Mouse (Mus musculus) ES-Bruce4 (cell line): ENCODE results near the gene Rapgef1. TPM values are rescaled to one million over a fixed set of nuclear protein-coding genes. Genes with fewer than 3 reads are reported as not detected.

Source experiments
- H3K27ac ChIP-seq: 2 replicates; pipeline ENCODE4 v1.5.1; 2012; ENCODE audit warnings: low read length, inconsistent platforms; ENCODE audit not compliant: insufficient read depth
- H3K27me3 ChIP-seq: 2 replicates; pipeline ENCODE4 v1.6.1; 2012; ENCODE audit warnings: mild to moderate bottlenecking, low read length, inconsistent platforms; ENCODE audit not compliant: control insufficient read depth, poor library complexity, insufficient read depth, severe bottlenecking
- H3K36me3 ChIP-seq: 2 replicates; pipeline ENCODE4 v1.6.1; 2012; ENCODE audit warnings: inconsistent platforms, mild to moderate bottlenecking, low read length, moderate library complexity; ENCODE audit not compliant: control insufficient read depth, poor library complexity, insufficient read depth, severe bottlenecking
- H3K4me1 ChIP-seq: one replicate; pipeline ENCODE4 v1.8.1; 2011; ENCODE audit warnings: low read length; ENCODE audit not compliant: control insufficient read depth, insufficient read depth
- H3K4me3 ChIP-seq: 2 replicates; pipeline ENCODE4 v1.5.1; 2011; ENCODE audit warnings: low read depth, mild to moderate bottlenecking, low read length
- H3K9ac ChIP-seq: 2 replicates; pipeline ENCODE4 v1.6.1; 2012; ENCODE audit warnings: low read depth, mild to moderate bottlenecking, inconsistent platforms; ENCODE audit not compliant: poor library complexity, severe bottlenecking
- H3K9me3 ChIP-seq: replicated peaks from 2 replicates; pipeline ENCODE4 v1.6.1; 2012; ENCODE audit warnings: mild to moderate bottlenecking, low read length, inconsistent platforms; ENCODE audit not compliant: control insufficient read depth, poor library complexity, insufficient read depth, severe bottlenecking
- CTCF ChIP-seq: IDR thresholded peaks from one replicate; pipeline ENCODE4 v1.8.1; 2011; ENCODE audit warnings: low read depth, low read length
- EP300 ChIP-seq: IDR thresholded peaks from 2 replicates; pipeline ENCODE4 v1.6.1; 2011; ENCODE audit warnings: low read depth, low read length; ENCODE audit not compliant: insufficient read depth
- POLR2A ChIP-seq: IDR thresholded peaks from one replicate; pipeline ENCODE4 v1.8.1; 2011; ENCODE audit warnings: low read length; ENCODE audit not compliant: insufficient read depth
- polyA plus RNA-seq: library from polyadenylated mRNA; stranded (reverse); fragments of >200 nt; gene quantifications from 2 replicates; pipeline ENCODE4 v1.2.4, GENCODE M21; 2011; ENCODE audit warnings: low read depth; ENCODE audit not compliant: missing spikeins, insufficient read depth, insufficient read length

Gene Rapgef1
- polyA plus RNA-seq, result 35.0 and 37.0 TPM in 2 replicates

DNA sequence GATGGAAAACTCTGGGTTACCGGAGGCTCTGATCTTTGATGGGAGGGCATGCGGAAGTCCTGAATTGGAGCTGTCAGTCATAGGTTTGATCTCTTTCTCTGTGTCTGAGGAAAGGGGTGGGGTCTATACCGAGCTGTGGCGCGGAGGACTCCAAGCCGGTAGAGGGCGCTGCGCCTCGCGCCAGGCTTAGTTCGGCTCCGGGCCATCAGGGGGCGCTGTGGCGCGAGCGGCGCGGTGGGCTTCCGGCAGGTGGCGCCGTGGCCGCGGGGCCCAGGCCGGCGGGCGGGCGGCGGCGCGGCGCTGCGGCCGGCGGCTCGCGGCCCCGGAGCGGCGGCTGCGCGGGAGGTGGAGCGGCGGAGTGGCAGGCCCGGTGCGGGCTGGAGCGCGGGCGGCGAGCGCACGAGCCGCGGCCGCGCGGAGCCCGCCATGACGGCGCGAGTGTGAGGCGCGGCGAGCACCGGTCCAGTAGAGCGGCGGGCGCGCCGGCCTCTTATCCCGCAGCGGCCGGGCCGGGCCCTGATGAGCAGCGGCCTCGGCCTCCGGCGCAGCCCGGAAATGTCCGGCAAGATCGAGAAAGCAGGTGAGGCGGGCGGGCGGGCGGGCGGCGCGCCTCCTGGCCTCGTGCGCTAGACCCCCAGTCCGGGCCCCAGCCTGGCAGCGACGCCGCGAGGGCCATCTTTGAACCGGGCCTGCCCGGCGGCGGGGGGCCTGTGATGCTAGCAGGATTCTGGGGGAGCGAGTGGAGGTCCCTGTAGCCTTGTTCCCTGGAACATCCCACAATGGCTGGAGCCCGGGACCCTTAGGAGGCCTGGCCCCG lies at the start of gene Rapgef1:
Gene Rapgef1 (plus strand): TSS at position 237 of the 817 bp plus-strand sequence.
- H3K9ac ChIP-seq, result peak within 1 kb of the TSS; percentile 95
- no peaks in the 10 kb centered on the region for H3K9me3 ChIP-seq
- peak within 1 kb of the TSS; percentile 95 for H3K4me3 ChIP-seq
- H3K27me3 ChIP-seq, result no peaks in the 10 kb centered on the region; the same call in 1 of the 2 replicates
- peak; percentile 70 for TF ChIP-seq EP300
- peak; percentile 99 for TF ChIP-seq CTCF
- no peak for TF ChIP-seq POLR2A
- H3K27ac ChIP-seq, result peak within 1 kb of the TSS; percentile 53
- H3K36me3 ChIP-seq, result no peaks in the 10 kb centered on the region
- peaks cover 14% of the 10 kb centered on the region for H3K4me1 ChIP-seq

DNA sequence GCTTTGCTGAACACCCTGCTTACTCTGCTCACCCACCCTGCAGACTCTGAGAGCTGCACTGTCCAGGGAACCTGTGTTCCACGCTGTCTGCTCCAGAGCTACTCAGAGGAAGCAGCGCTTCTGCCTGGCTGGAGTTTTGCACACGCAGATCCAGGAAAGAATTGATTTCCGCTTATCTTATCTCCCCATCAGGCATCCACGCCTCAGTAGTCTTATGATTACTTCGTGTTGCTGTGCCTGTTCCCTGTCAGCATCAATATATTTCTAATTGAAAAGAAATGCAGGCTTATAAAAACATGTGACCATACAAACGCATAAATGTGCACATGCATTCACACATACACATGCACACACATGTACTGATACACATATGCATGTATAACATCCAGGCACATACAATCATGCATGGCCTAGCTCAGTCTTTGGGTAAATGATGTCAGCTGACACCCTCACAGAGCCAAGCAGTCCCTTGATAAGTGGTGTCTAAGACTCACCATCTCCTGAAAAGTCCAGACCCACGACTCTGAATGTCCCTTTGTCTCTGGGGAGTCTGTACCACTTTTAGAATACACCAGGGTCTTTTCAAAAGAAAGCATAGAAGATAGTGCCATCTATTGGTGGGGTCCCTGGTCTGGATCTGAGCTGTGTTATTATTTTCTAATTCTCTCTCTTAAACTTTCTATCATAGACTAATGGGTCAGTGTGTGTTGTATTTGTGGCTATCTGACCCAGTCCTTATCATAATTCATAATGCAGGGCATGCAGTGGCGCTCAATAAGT lies 47.4 kb upstream of the Rapgef1 start:
- H3K9ac ChIP-seq, result no peak overlapping the region
- H3K27me3 ChIP-seq, result no peaks in the 10 kb centered on the region
- H3K36me3 ChIP-seq, result no peaks in the 10 kb centered on the region
- TF ChIP-seq POLR2A (no peak), CTCF (no peak), EP300 (no peak)
- H3K4me1 ChIP-seq, result peaks cover 9% of the 10 kb centered on the region
- H3K4me3 ChIP-seq, result no peak overlapping the region
- no peak overlapping the region for H3K27ac ChIP-seq
- no peaks in the 10 kb centered on the region for H3K9me3 ChIP-seq

DNA sequence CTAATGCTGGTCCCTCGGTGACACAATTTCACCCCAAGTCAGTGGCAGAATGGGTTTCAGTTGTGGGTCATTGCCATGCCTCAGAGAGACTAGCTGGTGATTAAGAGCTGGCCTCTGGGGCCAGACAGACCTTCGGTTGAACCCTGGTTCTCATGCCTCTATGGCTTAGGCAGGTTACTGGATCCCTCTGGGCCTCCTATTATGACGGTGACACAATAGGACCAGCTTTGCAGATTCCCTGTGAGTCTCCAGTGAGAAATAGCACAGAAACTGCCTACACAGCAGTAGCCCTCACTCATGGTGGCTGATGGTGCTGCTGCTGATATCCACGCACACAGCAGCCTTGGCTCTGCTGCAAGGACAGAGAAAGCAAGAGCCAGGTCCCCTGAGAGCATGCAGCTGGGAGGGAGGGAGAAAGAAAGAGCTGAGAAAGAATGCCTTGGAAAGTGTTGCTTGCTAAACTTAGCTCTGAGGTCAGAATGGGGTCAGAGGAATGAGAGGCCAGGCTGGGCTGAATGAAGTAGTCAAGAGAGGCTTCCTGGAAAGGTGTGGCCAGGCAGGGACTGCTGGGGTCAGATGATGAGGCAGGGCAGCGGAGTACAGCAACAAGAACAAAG lies 46.6 kb upstream of the Rapgef1 start:
- H3K27me3 ChIP-seq, result no peaks in the 10 kb centered on the region
- H3K9ac ChIP-seq, result no peak overlapping the region
- H3K36me3 ChIP-seq, result no peaks in the 10 kb centered on the region
- no peaks in the 10 kb centered on the region for H3K9me3 ChIP-seq
- H3K4me3 ChIP-seq, result no peak overlapping the region
- TF ChIP-seq CTCF (no peak), EP300 (peak; percentile 88)
- H3K27ac ChIP-seq, result peak overlapping the region; percentile 46; the same call in 1 of the 2 replicates
- peaks cover 9% of the 10 kb centered on the region for H3K4me1 ChIP-seq

DNA sequence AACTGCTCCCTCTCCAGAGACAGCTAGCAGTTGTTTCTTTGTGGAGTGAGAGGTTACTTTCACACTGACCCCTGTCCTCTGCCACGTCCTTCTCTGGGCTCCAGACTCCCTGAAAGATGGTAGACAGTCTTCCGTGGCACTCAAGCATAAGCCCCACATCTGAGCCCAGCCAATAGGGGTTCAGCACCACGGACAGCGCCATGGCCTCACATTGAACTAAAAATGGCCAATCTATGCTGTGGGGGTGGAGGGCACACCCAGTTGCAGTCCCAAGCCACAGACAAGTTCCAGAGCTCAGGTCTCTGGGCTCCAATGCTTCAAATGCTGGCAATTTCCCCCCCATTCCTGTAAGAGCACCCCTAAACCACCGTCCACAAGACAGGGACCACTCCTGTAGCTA lies 45.9 kb upstream of the Rapgef1 start:
- H3K27me3 ChIP-seq, result no peaks in the 10 kb centered on the region
- H3K4me1 ChIP-seq, result peaks cover 9% of the 10 kb centered on the region
- TF ChIP-seq EP300, result peak; percentile 47; the same call in 1 of the 2 replicates
- no peak for TF ChIP-seq POLR2A
- H3K4me3 ChIP-seq, result no peak overlapping the region
- no peaks in the 10 kb centered on the region for H3K9me3 ChIP-seq
- no peak overlapping the region for H3K9ac ChIP-seq
- H3K27ac ChIP-seq, result no peak overlapping the region
- no peaks in the 10 kb centered on the region for H3K36me3 ChIP-seq

DNA sequence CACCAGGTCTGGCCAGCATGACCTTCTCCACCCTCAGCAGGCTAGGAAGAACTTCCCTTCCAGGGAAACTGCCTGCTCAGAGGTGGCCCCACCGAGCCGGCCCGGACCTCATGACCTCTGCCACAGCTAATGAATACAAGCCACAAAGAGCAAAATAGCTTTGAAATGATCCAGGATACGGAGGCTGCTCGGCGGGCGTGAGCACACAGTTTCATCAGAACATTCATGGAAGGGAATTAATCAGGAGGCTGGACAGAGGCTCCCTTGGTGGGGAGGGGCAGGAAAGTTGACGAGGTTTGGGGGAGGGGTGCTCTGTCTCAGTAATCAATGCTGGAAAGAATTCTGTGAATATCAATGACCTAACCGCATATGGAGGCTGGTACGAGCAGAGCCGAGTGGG lies 45.3 kb upstream of the Rapgef1 start:
- no peaks in the 10 kb centered on the region for H3K36me3 ChIP-seq
- H3K27me3 ChIP-seq, result no peaks in the 10 kb centered on the region
- H3K9ac ChIP-seq, result no peak overlapping the region
- no peak overlapping the region for H3K27ac ChIP-seq
- TF ChIP-seq CTCF (no peak), POLR2A (no peak), EP300 (no peak)
- no peaks in the 10 kb centered on the region for H3K9me3 ChIP-seq
- H3K4me1 ChIP-seq, result peaks cover 9% of the 10 kb centered on the region
- H3K4me3 ChIP-seq, result no peak overlapping the region
